Mouse (Mus musculus) c-Kit-positive CD71-positive TER-119-positive erythroid progenitor cells, embryonic 14.5 days (primary cell): ENCODE results near the gene Ckb.
"Not testable (repeated sequence)": the region's sequence is repeated elsewhere in the genome, so short reads cannot be mapped to it uniquely, and the experiment has no call there.

Experiments used
- DNase-seq: peaks from one replicate; pipeline ENCODE4 v3.0.0-alpha.2; 2013; ENCODE audit warnings: low spot score

Gene Ckb

GRCm38 (mm10) chr12:111669000-111669788 is 2.9 kb downstream of the Ckb start:
- no peak for DNase-seq

GRCm38 (mm10) chr12:111668457-111668912 is 3.7 kb downstream of the Ckb start:
- DNase-seq = peak; percentile 84

- DNase-seq = no peak
Measured at GRCm38 (mm10) chr12:111667421-111667820, 4.7 kb downstream of the Ckb start.

- DNase-seq = no peak
Measured at GRCm38 (mm10) chr12:111666380-111666779, 5.8 kb downstream of the Ckb start.

- DNase-seq = no peak
Measured at GRCm38 (mm10) chr12:111665041-111665880, 6.9 kb downstream of the Ckb start.

- no peak for DNase-seq
Measured at GRCm38 (mm10) chr12:111664144-111664634, 7.9 kb downstream of the Ckb start.

GRCm38 (mm10) chr12:111663228-111664143 is 8.7 kb downstream of the Ckb start:
- no peak for DNase-seq

GRCm38 (mm10) chr12:111661554-111661953 is 10.6 kb downstream of the Ckb start:
- DNase-seq = not testable (repeated sequence)

GRCm38 (mm10) chr12:111660628-111661027 is 11.5 kb downstream of the Ckb start:
- no peak for DNase-seq

GRCm38 (mm10) chr12:111659331-111659730 is 12.8 kb downstream of the Ckb start:
- no peak for DNase-seq

- no peak for DNase-seq
Measured at GRCm38 (mm10) chr12:111655695-111656094, 16.4 kb downstream of the Ckb start.

GRCm38 (mm10) chr12:111653434-111653833 is 18.7 kb downstream of the Ckb start:
- peak; percentile 49 for DNase-seq

- no peak for DNase-seq
Measured at GRCm38 (mm10) chr12:111652953-111653352, 19.2 kb downstream of the Ckb start.

- DNase-seq = peak; percentile 46
Measured at GRCm38 (mm10) chr12:111648061-111648645, 24.0 kb downstream of the Ckb start.
